Mouse (Mus musculus) kidney, embryonic 16.5 days (tissue): ENCODE data around the gene Ms4a6c. TPM values are rescaled to one million over a fixed set of nuclear protein-coding genes. Genes with fewer than 3 reads are reported as not detected.

Experiments used
- ATAC-seq: fragments of 200-750 bp; cut with Nextera tagmentation; 2 replicates; pipeline ENCODE4 v1.8.0; 2017; ENCODE audit warnings: moderate TSS enrichment; ENCODE audit not compliant: low FRiP score, low TSS enrichment
- H3K27ac ChIP-seq: fragments of 300-500 bp; sonication (generic); 2 replicates; pipeline ENCODE4 v1.5.1; 2014; ENCODE audit warnings: low read length
- H3K27me3 ChIP-seq: fragments of 300-500 bp; sonication (generic); 2 replicates; pipeline ENCODE4 v1.6.1; 2014; ENCODE audit warnings: low read length, control low read depth, mixed read lengths; ENCODE audit not compliant: insufficient read depth
- H3K36me3 ChIP-seq: fragments of 300-500 bp; sonication (generic); 2 replicates; pipeline ENCODE4 v1.6.1; 2014; ENCODE audit warnings: low read length, control low read depth, mixed read lengths; ENCODE audit not compliant: insufficient read depth
- H3K4me1 ChIP-seq: fragments of 300-500 bp; sonication (generic); 2 replicates; pipeline ENCODE4 v1.6.1; 2014; ENCODE audit warnings: low read length, control low read depth, mixed read lengths; ENCODE audit not compliant: insufficient read depth
- H3K4me2 ChIP-seq: fragments of 300-500 bp; sonication (generic); replicated peaks from 2 replicates; pipeline ENCODE4 v1.6.1; 2014; ENCODE audit warnings: low read depth, low read length
- H3K4me3 ChIP-seq: fragments of 300-500 bp; sonication (generic); 2 replicates; pipeline ENCODE4 v1.5.1; 2014; ENCODE audit warnings: mild to moderate bottlenecking, low read length
- H3K9ac ChIP-seq: fragments of 300-500 bp; sonication (generic); replicated peaks from 2 replicates; pipeline ENCODE4 v1.6.1; 2014; ENCODE audit warnings: low read length
- H3K9me3 ChIP-seq: fragments of 300-500 bp; sonication (generic); 2 replicates; pipeline ENCODE4 v1.6.1; 2016; ENCODE audit warnings: low read length, control low read depth
- WGBS: fragments of 180-500 bp; shearing (Covaris S2); extraction: QIAGEN DNeasy Blood & Tissue Kit; methylation state at CpG from one replicate; pipeline ENCODE4 v1.1.7; 2014; 5-methylcytosine and 5-hydroxymethylcytosine counted together
- polyA plus RNA-seq: library from polyadenylated mRNA; unstranded; fragments of >200 nt; fragmentation: Nextera tagmentation; extraction: Ambion mirVana; gene quantifications from 2 replicates; pipeline ENCODE4 v1.2.1, GENCODE M21; 2015

Ms4a6c gene
- polyA plus RNA-seq, 1 experiment from 2014 or later: 4.6 TPM

GRCm38 (mm10) chr19:11479714-11480113 lies 10.5 kb downstream of the Ms4a6c start:
- Histone ChIP-seq H3K27ac (no peak overlapping the region), H3K4me1 (no peaks in the 10 kb centered on the region), H3K4me3 (no peak overlapping the region), H3K27me3 (no peaks in the 10 kb centered on the region), H3K9ac (no peak overlapping the region), H3K4me2 (no peak overlapping the region), H3K36me3 (no peaks in the 10 kb centered on the region), H3K9me3 (no peaks in the 10 kb centered on the region)
- WGBS: 95% methylated on average over 2 of the region's 2 CpGs
- no peak for ATAC-seq

- Histone ChIP-seq H3K4me3 (no peak overlapping the region), H3K27ac (no peak overlapping the region), H3K4me1 (no peaks in the 10 kb centered on the region), H3K9ac (no peak overlapping the region), H3K27me3 (no peaks in the 10 kb centered on the region), H3K9me3 (no peaks in the 10 kb centered on the region), H3K4me2 (no peak overlapping the region), H3K36me3 (no peaks in the 10 kb centered on the region)
- WGBS: 90% methylated on average over 2 of the region's 2 CpGs
- ATAC-seq: no peak
These were observed 13.5 kb downstream of the Ms4a6c start for GRCm38 (mm10) chr19:11482684-11483083.

DNA sequence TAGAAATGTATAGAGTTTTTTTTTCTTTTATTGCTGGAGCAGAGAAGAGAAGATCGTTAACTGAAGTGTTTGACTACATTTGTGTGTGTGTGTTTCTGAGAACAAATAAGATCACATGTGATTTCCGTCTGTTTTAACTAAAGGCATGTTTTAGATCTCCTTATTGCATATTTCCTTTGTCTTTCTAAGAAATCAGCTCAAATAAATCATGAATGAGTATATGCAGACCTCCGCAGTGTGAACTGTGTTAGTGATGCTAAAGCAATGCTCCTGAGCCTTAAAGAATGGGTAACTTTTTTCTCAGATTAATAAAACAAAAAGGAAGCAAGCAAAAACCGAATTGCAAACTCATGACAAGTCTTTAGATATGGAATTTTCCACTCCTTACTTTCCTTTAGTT lies 14.8 kb downstream of the Ms4a6c start:
- no peak overlapping the region for H3K27ac ChIP-seq
- 67% methylated on average over 4 of the region's 4 CpGs for WGBS
- H3K4me2 ChIP-seq: no peak overlapping the region
- H3K27me3 ChIP-seq: no peaks in the 10 kb centered on the region
- no peaks in the 10 kb centered on the region for H3K9me3 ChIP-seq
- no peak overlapping the region for H3K9ac ChIP-seq
- no peak for ATAC-seq
- H3K36me3 ChIP-seq: no peaks in the 10 kb centered on the region
- H3K4me1 ChIP-seq: no peaks in the 10 kb centered on the region
- H3K4me3 ChIP-seq: no peak overlapping the region

DNA sequence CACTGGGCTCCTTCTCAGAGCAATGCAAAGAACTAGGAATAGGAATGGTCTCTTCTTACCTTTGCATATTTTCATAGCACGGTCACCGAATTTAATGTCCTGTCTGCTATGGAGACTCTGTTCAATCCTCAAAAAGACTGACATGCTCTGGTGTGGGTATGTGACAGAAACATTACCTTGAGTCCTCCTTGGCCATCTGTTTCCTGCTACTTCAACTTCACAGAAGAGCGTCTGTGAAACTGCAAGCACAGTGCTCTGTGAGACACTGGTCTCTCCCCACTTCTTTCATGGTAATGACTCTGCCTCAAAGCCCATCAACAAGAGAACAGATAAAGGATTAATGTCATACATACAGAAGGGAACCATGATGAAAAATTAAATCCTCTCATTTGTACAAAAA lies 15.2 kb downstream of the Ms4a6c start:
- no peak overlapping the region for H3K27ac ChIP-seq
- no peaks in the 10 kb centered on the region for H3K27me3 ChIP-seq
- no peaks in the 10 kb centered on the region for H3K4me1 ChIP-seq
- 78% methylated on average over 3 of the region's 3 CpGs for WGBS
- H3K4me2 ChIP-seq: no peak overlapping the region
- no peak for ATAC-seq
- no peak overlapping the region for H3K9ac ChIP-seq
- H3K36me3 ChIP-seq: no peaks in the 10 kb centered on the region
- no peaks in the 10 kb centered on the region for H3K9me3 ChIP-seq
- H3K4me3 ChIP-seq: no peak overlapping the region

- 88% methylated on average over 3 of the region's 3 CpGs for WGBS
- H3K4me2 ChIP-seq: no peak overlapping the region
- H3K27me3 ChIP-seq: no peaks in the 10 kb centered on the region
- no peak overlapping the region for H3K9ac ChIP-seq
- H3K27ac ChIP-seq: no peak overlapping the region
- H3K9me3 ChIP-seq: no peaks in the 10 kb centered on the region
- H3K4me3 ChIP-seq: no peak overlapping the region
- no peaks in the 10 kb centered on the region for H3K4me1 ChIP-seq
- no peak for ATAC-seq
- no peaks in the 10 kb centered on the region for H3K36me3 ChIP-seq
These were observed 16.1 kb downstream of the Ms4a6c start for GRCm38 (mm10) chr19:11485266-11485665.

GRCm38 (mm10) chr19:11485746-11486145 lies 16.6 kb downstream of the Ms4a6c start, which contains the start of gene Gm8369:
Gene Gm8369 (plus strand): TSS chr19:11485938.
- Histone ChIP-seq H3K27me3 (no peaks in the 10 kb centered on the region), H3K4me2 (no peak within 1 kb of the TSS), H3K4me1 (no peaks in the 10 kb centered on the region), H3K9ac (no peak within 1 kb of the TSS), H3K9me3 (no peaks in the 10 kb centered on the region), H3K27ac (no peak within 1 kb of the TSS), H3K36me3 (no peaks in the 10 kb centered on the region), H3K4me3 (no peak within 1 kb of the TSS)
- ATAC-seq: no peak
- WGBS: 70% methylated on average over 2 of the region's 2 CpGs

DNA sequence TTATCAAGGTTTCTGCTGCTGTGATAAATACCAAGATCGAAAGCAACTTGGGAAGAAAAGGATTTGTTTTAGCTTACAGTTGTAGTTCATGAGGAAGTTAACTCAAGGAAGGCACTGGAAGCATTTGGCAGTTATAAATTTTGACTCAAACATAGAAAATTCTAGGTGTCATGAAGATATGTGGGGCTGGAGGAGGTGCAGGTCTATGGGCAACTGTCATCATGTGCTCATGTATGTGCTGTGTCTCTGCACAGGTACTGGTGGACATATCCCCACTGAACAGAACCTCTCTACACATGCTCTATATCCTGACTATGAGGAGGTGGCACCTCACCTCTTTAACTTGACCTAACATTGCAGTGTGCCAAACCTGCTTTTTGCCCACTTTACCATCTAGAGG lies 17.4 kb downstream of the Ms4a6c start:
- no peaks in the 10 kb centered on the region for H3K9me3 ChIP-seq
- H3K4me1 ChIP-seq: no peaks in the 10 kb centered on the region
- no peak for ATAC-seq
- H3K4me3 ChIP-seq: no peak overlapping the region
- H3K9ac ChIP-seq: no peak overlapping the region
- H3K36me3 ChIP-seq: no peaks in the 10 kb centered on the region
- H3K4me2 ChIP-seq: no peak overlapping the region
- no peak overlapping the region for H3K27ac ChIP-seq
- 93% methylated on average over 1 of the region's 1 CpGs for WGBS
- no peaks in the 10 kb centered on the region for H3K27me3 ChIP-seq

DNA sequence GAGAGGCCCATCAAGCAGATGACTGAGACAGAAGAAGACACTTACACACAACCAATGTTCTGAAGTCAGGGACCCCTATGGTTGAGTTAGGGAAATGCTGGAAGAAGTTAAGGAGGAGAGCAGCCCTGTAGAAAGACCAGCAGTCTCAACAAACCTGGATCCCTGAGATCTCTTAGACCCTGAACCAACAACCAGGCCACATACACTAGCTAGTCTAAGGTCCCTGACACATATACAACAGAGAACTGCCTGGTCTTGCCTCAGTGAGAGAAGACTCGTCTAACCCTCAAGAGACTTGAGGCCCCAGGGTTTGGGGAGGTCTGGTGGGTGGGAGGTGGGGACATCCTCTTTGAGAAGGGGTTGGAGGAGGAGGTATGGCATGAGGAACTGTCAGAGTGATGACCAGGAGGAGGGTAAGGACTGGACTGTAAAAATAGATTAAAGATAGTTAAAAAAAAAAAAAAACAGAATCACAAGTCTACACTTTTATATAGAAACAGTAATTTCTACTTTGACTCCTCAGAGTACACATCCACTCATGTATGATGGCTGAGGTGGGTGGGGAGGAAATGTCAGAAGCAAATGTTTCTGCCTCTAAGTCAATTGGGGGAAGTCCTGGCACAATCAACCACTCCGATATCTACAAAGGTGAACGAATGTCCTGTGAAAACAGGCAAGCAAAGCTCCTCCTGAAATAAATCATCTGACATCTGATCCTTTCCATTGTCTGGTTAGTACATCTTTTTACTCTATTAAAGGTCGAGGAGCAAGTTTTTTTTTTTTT lies 22.4 kb downstream of the Ms4a6c start:
- H3K9me3 ChIP-seq: no peaks in the 10 kb centered on the region
- no peaks in the 10 kb centered on the region for H3K27me3 ChIP-seq
- no peak overlapping the region for H3K27ac ChIP-seq
- no peak overlapping the region for H3K4me3 ChIP-seq
- 60% methylated on average over 4 of the region's 4 CpGs for WGBS
- H3K9ac ChIP-seq: no peak overlapping the region
- no peaks in the 10 kb centered on the region for H3K4me1 ChIP-seq
- no peaks in the 10 kb centered on the region for H3K36me3 ChIP-seq
- H3K4me2 ChIP-seq: no peak overlapping the region
- no peak for ATAC-seq

- Histone ChIP-seq H3K36me3 (no peaks in the 10 kb centered on the region), H3K27me3 (no peaks in the 10 kb centered on the region), H3K4me1 (no peaks in the 10 kb centered on the region), H3K27ac (no peak overlapping the region), H3K4me2 (no peak overlapping the region), H3K4me3 (no peak overlapping the region), H3K9me3 (no peaks in the 10 kb centered on the region), H3K9ac (no peak overlapping the region)
- 90% methylated on average over 1 of the region's 1 CpGs for WGBS
- no peak for ATAC-seq
These were observed 23.5 kb downstream of the Ms4a6c start for GRCm38 (mm10) chr19:11492671-11493070.

DNA sequence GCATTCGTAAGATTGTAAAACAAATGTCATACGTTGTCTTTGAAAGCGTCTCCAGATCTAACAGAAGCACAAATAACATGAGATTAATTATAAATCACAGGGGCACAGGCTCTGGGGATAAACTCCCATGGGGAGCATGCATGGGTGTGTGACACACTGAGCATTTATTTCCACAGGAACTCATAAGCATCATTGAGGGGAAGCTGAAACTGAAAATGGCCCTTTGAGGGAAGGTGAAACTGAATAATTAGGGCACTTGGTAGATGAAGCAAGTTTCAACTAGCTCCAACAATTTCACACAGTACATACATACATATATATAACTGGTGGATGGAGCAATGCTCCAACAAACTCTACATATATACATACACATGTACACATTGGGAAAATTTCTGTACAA lies 25.4 kb downstream of the Ms4a6c start:
- no peak for ATAC-seq
- H3K27ac ChIP-seq: no peak overlapping the region
- H3K27me3 ChIP-seq: no peaks in the 10 kb centered on the region
- no peak overlapping the region for H3K4me3 ChIP-seq
- WGBS: 90% methylated on average over 3 of the region's 3 CpGs
- H3K4me2 ChIP-seq: no peak overlapping the region
- H3K36me3 ChIP-seq: no peaks in the 10 kb centered on the region
- no peaks in the 10 kb centered on the region for H3K9me3 ChIP-seq
- H3K9ac ChIP-seq: no peak overlapping the region
- no peaks in the 10 kb centered on the region for H3K4me1 ChIP-seq
